Mouse (Mus musculus) hindbrain, embryonic 16.5 days (tissue): ENCODE results near the gene Epha8. TPM values are rescaled to one million over a fixed set of nuclear protein-coding genes. Genes with fewer than 3 reads are reported as not detected.

ENCODE experiments used
- ATAC-seq: fragments of 200-750 bp; cut with Nextera tagmentation; 2 replicates; pipeline ENCODE4 v1.8.0; 2017; ENCODE audit warnings: moderate TSS enrichment, moderate library complexity
- H3K27ac ChIP-seq: fragments of 300-500 bp; sonication (generic); 2 replicates; pipeline ENCODE4 v1.5.1; 2014; ENCODE audit warnings: low read depth, mild to moderate bottlenecking, control low read depth, low read length, moderate library complexity
- H3K27me3 ChIP-seq: fragments of 300-500 bp; sonication (generic); replicated peaks from 2 replicates; pipeline ENCODE4 v1.6.1; 2014; ENCODE audit warnings: low read length; ENCODE audit not compliant: control insufficient read depth, insufficient read depth
- H3K36me3 ChIP-seq: fragments of 300-500 bp; sonication (generic); 2 replicates; pipeline ENCODE4 v1.6.1; 2014; ENCODE audit warnings: mild to moderate bottlenecking, low read length, moderate library complexity, mixed read lengths; ENCODE audit not compliant: control insufficient read depth, insufficient read depth
- H3K4me1 ChIP-seq: fragments of 300-500 bp; sonication (generic); 2 replicates; pipeline ENCODE4 v1.6.1; 2014; ENCODE audit warnings: low read depth, low read length; ENCODE audit not compliant: control insufficient read depth, insufficient read depth
- H3K4me2 ChIP-seq: fragments of 300-500 bp; sonication (generic); 2 replicates; pipeline ENCODE4 v1.6.1; 2014; ENCODE audit warnings: mild to moderate bottlenecking, low read length, control low read depth, moderate library complexity
- H3K4me3 ChIP-seq: fragments of 300-500 bp; sonication (generic); 2 replicates; pipeline ENCODE4 v1.5.1; 2014; ENCODE audit warnings: mild to moderate bottlenecking, low read length, control low read depth, moderate library complexity
- H3K9ac ChIP-seq: fragments of 300-500 bp; sonication (generic); 2 replicates; pipeline ENCODE4 v1.6.1; 2014; ENCODE audit warnings: low read depth, mild to moderate bottlenecking, control low read depth, low read length, moderate library complexity
- H3K9me3 ChIP-seq: fragments of 300-500 bp; sonication (generic); 2 replicates; pipeline ENCODE4 v1.6.1; 2014; ENCODE audit warnings: mild to moderate bottlenecking, low read length, moderate library complexity; ENCODE audit not compliant: control insufficient read depth
- WGBS: fragments of 180-500 bp; shearing (Covaris S2); extraction: QIAGEN DNeasy Blood & Tissue Kit; methylation state at CpG from one replicate; pipeline ENCODE4 v1.1.7; 2014; 5-methylcytosine and 5-hydroxymethylcytosine counted together
- polyA plus RNA-seq: library from polyadenylated mRNA; unstranded; fragments of >200 nt; fragmentation: Nextera tagmentation; extraction: Ambion mirVana; gene quantifications from 2 replicates; pipeline ENCODE4 v1.2.1, GENCODE M21; 2015

The Epha8 gene
- polyA plus RNA-seq, 1 experiment from 2014 or later, result 8.8 TPM

GRCm38 (mm10) chr4:136889981-136890380 lies 66.6 kb downstream of the Epha8 start:
- Histone ChIP-seq H3K27ac (no peak overlapping the region), H3K4me1 (no peaks in the 10 kb centered on the region), H3K9ac (no peak overlapping the region), H3K9me3 (no peaks in the 10 kb centered on the region), H3K36me3 (no peaks in the 10 kb centered on the region), H3K27me3 (peaks cover 4% of the 10 kb centered on the region; the same call in 1 of the 2 replicates), H3K4me3 (no peak overlapping the region), H3K4me2 (no peak overlapping the region)
- ATAC-seq, result no peak
- 84% methylated on average over 15 of the region's 15 CpGs for WGBS

- 71% methylated on average over 5 of the region's 5 CpGs for WGBS
- Histone ChIP-seq H3K27ac (no peak overlapping the region), H3K9me3 (no peaks in the 10 kb centered on the region), H3K4me3 (no peak overlapping the region), H3K27me3 (peaks cover 2% of the 10 kb centered on the region; the same call in 1 of the 2 replicates), H3K9ac (no peak overlapping the region), H3K36me3 (no peaks in the 10 kb centered on the region), H3K4me2 (no peak overlapping the region), H3K4me1 (no peaks in the 10 kb centered on the region)
- no peak for ATAC-seq
These were observed 68.9 kb downstream of the Epha8 start for GRCm38 (mm10) chr4:136887714-136888113.

DNA sequence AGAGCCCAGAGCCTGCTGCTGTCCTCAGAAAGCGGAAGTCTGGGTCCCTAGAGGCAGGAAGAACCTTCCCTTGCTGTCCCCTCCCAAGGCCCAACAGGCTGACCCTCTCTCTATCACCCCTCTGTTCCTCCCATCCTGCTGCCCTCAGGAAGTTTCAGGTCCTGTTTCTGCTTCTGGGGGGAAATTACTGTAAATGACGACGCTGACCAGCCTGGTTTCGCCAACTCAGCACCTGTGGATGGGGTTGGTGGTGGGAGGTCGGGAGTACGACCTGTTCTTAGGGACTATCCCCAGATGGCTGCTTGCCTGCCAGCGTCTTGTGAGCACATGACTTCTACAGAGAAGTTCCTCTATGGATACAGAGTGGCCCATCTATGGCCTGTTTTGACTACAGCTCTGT lies 70.5 kb downstream of the Epha8 start, which contains the start of gene C1qb:
Gene C1qb (minus strand): TSS at position 87 of the 400 bp plus-strand sequence.
- ATAC-seq, result no peak
- Histone ChIP-seq H3K4me3 (no peak within 1 kb of the TSS), H3K36me3 (no peaks in the 10 kb centered on the region), H3K27ac (peak within 1 kb of the TSS; percentile 25; the same call in 1 of the 2 replicates), H3K27me3 (0 out of 2 replicates have a peak, but pooled peaks cover 1% of the 10 kb centered on the region), H3K4me2 (no peak within 1 kb of the TSS), H3K4me1 (no peaks in the 10 kb centered on the region), H3K9ac (peak within 1 kb of the TSS; percentile 8; the same call in 1 of the 2 replicates), H3K9me3 (no peaks in the 10 kb centered on the region)
- 70% methylated on average over 7 of the region's 7 CpGs for WGBS

Other genes starting within 250 kb of the Epha8 start
- gene Ephb2, start 120.8 kb downstream of the Epha8 start, polyA plus RNA-seq, result 7.8 and 10.1 TPM in 2 replicates
- 49.8 and 53.9 TPM in 2 replicates for gene C1qb, start 70.6 kb downstream of the Epha8 start, polyA plus RNA-seq
- 25.5 and 28.8 TPM in 2 replicates for gene C1qc, start 63.8 kb downstream of the Epha8 start, polyA plus RNA-seq
- 34.0 and 36.8 TPM in 2 replicates for gene C1qa, start 58.0 kb downstream of the Epha8 start, polyA plus RNA-seq
- gene Zbtb40, start 92.0 kb upstream of the Epha8 start, polyA plus RNA-seq, result 3.2 and 4.4 TPM in 2 replicates